Mouse (Mus musculus) midbrain, embryonic 12.5 days (tissue): Measurements from ENCODE around the gene Rbp2. TPM values are rescaled to one million over a fixed set of nuclear protein-coding genes. Genes with fewer than 3 reads are reported as not detected.

Source experiments
- ATAC-seq: fragments of 200-750 bp; cut with Nextera tagmentation; 2 replicates; pipeline ENCODE4 v1.8.0; 2017; ENCODE audit warnings: low read depth, moderate TSS enrichment, moderate library complexity; ENCODE audit not compliant: low FRiP score
- H3K27ac ChIP-seq: fragments of 300-500 bp; sonication (generic); replicated peaks from 2 replicates; pipeline ENCODE4 v1.5.1; 2016; ENCODE audit warnings: mild to moderate bottlenecking
- H3K27me3 ChIP-seq: fragments of 300-500 bp; sonication (generic); 2 replicates; pipeline ENCODE4 v1.6.1; 2016; ENCODE audit warnings: mild to moderate bottlenecking
- H3K36me3 ChIP-seq: fragments of 300-500 bp; sonication (generic); 2 replicates; pipeline ENCODE4 v1.6.1; 2016
- H3K4me1 ChIP-seq: fragments of 300-500 bp; sonication (generic); 2 replicates; pipeline ENCODE4 v1.6.1; 2016
- H3K4me2 ChIP-seq: fragments of 300-500 bp; sonication (generic); replicated peaks from 2 replicates; pipeline ENCODE4 v1.6.1; 2016; ENCODE audit warnings: mild to moderate bottlenecking, moderate library complexity
- H3K4me3 ChIP-seq: fragments of 300-500 bp; sonication (generic); 2 replicates; pipeline ENCODE4 v1.5.1; 2016; ENCODE audit warnings: mild to moderate bottlenecking
- H3K9ac ChIP-seq: fragments of 300-500 bp; sonication (generic); replicated peaks from 2 replicates; pipeline ENCODE4 v1.6.1; 2016; ENCODE audit warnings: mild to moderate bottlenecking, moderate library complexity
- H3K9me3 ChIP-seq: fragments of 300-500 bp; sonication (generic); 2 replicates; pipeline ENCODE4 v1.6.1; 2016; ENCODE audit warnings: mild to moderate bottlenecking
- WGBS: fragments of 180-500 bp; shearing (Covaris S2); methylation state at CpG from one replicate; pipeline ENCODE4 v1.1.7; 2016; 5-methylcytosine and 5-hydroxymethylcytosine counted together
- polyA plus RNA-seq: library from polyadenylated mRNA; unstranded; fragments of >200 nt; fragmentation: Nextera tagmentation; extraction: Ambion mirVana; gene quantifications from 2 replicates; pipeline ENCODE4 v1.2.1, GENCODE M21; 2016

The Rbp2 gene
- polyA plus RNA-seq, 1 experiment from 2014 or later, result 0.32 TPM

DNA sequence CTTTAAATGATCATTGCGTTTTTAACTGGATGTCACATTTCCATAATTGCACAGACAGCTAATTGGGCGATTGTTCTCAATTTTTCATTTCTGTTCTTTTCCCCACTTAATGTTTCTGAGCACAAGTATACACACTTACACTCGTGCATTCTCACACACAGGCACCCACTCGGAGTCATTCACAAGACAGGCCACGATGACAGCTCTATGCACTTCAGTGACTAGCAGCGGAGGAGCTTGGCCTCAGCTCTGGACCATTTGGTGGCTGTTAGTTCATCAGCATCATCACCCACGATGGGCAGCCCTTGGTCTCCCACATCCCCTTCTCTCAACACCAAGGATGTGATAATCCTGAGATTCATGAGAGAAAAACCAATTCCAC lies 39.6 kb downstream of the Rbp2 start:
- no peaks in the 10 kb centered on the region for H3K36me3 ChIP-seq
- no peaks in the 10 kb centered on the region for H3K9me3 ChIP-seq
- peak; percentile 73 for ATAC-seq
- peaks cover 6% of the 10 kb centered on the region; the same call in 1 of the 2 replicates for H3K27me3 ChIP-seq
- H3K4me2 ChIP-seq, result no peak overlapping the region
- H3K27ac ChIP-seq, result no peak overlapping the region
- WGBS, result 39% methylated on average over 7 of the region's 7 CpGs
- peaks cover 26% of the 10 kb centered on the region for H3K4me1 ChIP-seq
- no peak overlapping the region for H3K4me3 ChIP-seq
- no peak overlapping the region for H3K9ac ChIP-seq

DNA sequence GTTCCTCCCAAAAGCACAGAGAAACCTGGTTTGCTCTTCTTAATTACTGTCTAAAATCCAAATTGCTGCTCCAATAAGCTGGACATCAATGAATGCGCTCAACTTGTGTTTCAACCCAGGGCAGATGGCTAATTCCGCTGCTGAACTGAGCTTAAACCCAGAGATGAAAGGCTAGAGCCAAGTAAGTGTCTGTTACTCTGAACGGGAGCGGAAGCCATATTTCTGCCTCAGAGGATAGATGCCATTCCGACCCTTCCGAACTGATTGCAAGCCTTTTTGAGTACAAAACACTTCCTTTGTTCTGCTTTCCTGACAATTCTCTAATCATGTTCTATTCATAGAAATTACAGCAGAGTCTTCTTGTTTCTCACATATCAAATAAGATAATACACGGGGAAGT lies 41.3 kb downstream of the Rbp2 start:
- Histone ChIP-seq H3K4me1 (peaks cover 26% of the 10 kb centered on the region), H3K36me3 (no peaks in the 10 kb centered on the region), H3K4me3 (no peak overlapping the region), H3K27ac (no peak overlapping the region), H3K9ac (no peak overlapping the region), H3K27me3 (peaks cover 6% of the 10 kb centered on the region; the same call in 1 of the 2 replicates), H3K9me3 (no peaks in the 10 kb centered on the region), H3K4me2 (no peak overlapping the region)
- no peak for ATAC-seq
- WGBS, result 79% methylated on average over 7 of the region's 7 CpGs

DNA sequence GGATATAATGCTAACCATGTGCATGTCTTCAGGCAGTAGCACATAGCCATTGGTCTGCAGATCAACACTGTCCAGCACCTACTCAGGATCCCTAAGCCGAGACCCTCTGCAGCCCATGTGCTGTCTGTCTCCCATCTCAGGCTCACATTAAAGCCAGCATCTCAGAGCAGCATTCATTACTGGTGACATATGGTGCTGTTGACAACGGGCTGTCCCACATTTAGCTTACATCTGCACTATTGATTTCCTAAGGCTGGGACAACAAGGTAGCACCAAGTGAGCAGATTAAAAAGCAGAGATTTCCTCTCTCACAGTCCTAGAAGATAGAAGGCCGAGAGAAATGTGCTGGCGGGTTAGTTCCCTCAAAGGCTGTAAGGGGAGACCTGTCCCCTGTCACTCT lies 43.9 kb downstream of the Rbp2 start:
- no peak for ATAC-seq
- no peak overlapping the region for H3K27ac ChIP-seq
- no peaks in the 10 kb centered on the region for H3K9me3 ChIP-seq
- peaks cover 12% of the 10 kb centered on the region for H3K4me1 ChIP-seq
- 0 out of 2 replicates have a peak, but pooled peaks cover 6% of the 10 kb centered on the region for H3K27me3 ChIP-seq
- H3K9ac ChIP-seq, result no peak overlapping the region
- WGBS, result 80% methylated on average over 4 of the region's 4 CpGs
- H3K4me2 ChIP-seq, result no peak overlapping the region
- H3K36me3 ChIP-seq, result no peaks in the 10 kb centered on the region
- no peak overlapping the region for H3K4me3 ChIP-seq

DNA sequence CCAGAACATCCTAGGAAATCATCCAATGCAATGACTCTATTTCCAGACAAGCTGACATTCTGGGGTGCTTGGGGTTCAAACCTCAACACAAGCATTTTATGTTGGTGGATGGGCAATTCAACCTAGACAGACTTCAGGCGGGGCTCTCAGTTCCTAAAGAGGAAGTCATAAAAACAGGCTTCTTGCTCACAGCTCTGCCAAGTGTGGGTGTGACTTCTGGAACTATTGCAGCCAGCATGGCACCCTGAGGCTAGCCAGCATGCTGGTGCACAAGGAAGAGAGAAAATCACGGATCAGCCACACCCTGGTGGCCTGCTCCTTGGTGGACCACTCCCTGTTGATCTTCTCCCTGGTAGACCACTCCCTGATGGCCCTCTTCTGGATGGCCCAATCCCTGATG lies 45.1 kb downstream of the Rbp2 start:
- no peak overlapping the region for H3K4me2 ChIP-seq
- ATAC-seq, result no peak
- no peak overlapping the region for H3K4me3 ChIP-seq
- H3K27ac ChIP-seq, result no peak overlapping the region
- no peaks in the 10 kb centered on the region for H3K36me3 ChIP-seq
- H3K9ac ChIP-seq, result no peak overlapping the region
- no peaks in the 10 kb centered on the region; the same call in 1 of the 2 replicates for H3K4me1 ChIP-seq
- WGBS, result 60% methylated on average over 2 of the region's 2 CpGs
- 0 out of 2 replicates have a peak, but pooled peaks cover 6% of the 10 kb centered on the region for H3K27me3 ChIP-seq
- 0 out of 2 replicates have a peak, but pooled peaks cover 2% of the 10 kb centered on the region for H3K9me3 ChIP-seq

DNA sequence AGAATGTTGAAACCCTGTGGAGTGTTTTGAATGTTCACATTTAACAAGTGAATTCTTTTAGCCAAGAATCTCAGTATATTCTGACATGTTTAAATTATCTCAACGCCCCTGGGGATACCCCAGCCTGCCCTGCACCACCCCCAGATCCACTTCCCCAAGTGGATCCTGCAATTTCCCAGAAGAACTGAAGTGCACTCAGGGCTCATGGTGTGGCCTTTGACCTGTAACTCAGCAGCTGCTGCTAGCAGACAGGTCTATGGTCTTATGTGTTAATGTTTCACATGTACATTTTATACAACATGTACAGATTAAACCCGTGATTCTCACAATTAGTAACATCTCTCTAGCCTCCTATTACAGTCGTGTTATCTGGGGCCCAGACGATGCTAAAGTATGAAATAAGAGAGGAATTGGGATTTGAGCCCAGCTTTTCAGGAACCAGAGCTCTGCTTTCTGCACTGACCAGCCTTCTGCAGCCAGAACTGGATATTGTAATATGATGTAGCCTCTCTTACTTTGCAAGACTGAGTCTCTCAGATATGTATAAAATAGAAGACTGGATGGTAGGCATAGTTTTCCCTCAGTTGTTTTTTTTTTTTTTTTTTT lies 48.9 kb downstream of the Rbp2 start:
- no peak overlapping the region for H3K27ac ChIP-seq
- peaks cover 7% of the 10 kb centered on the region; the same call in 1 of the 2 replicates for H3K4me1 ChIP-seq
- 0 out of 2 replicates have a peak, but pooled peaks cover 2% of the 10 kb centered on the region for H3K9me3 ChIP-seq
- 88% methylated on average over 4 of the region's 4 CpGs for WGBS
- H3K4me3 ChIP-seq, result no peak overlapping the region
- no peak for ATAC-seq
- H3K27me3 ChIP-seq, result peaks cover 4% of the 10 kb centered on the region; the same call in 1 of the 2 replicates
- H3K4me2 ChIP-seq, result no peak overlapping the region
- no peaks in the 10 kb centered on the region for H3K36me3 ChIP-seq
- H3K9ac ChIP-seq, result no peak overlapping the region

DNA sequence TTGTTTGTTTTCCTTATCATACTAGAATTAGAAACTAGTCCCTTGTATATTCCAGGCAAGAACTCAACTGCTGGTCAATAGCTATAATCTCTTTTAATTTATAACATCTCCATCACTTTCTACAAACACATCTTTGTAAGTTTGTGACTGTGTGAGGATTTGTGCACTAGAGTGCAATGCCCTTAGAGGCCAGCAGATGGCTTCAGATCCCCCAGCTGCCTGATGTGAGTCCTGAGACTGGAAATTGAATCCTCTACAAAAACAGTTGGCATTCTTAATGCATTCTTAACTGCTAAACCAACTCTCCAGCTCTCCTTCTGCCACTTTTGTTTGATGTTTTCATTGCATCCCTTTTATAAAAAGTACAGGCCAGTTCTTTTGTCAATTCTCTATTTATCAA lies 49.8 kb downstream of the Rbp2 start:
- no peak overlapping the region for H3K4me2 ChIP-seq
- no peaks in the 10 kb centered on the region for H3K36me3 ChIP-seq
- no peak overlapping the region for H3K27ac ChIP-seq
- H3K27me3 ChIP-seq, result peaks cover 4% of the 10 kb centered on the region; the same call in 1 of the 2 replicates
- 0 out of 2 replicates have a peak, but pooled peaks cover 2% of the 10 kb centered on the region for H3K9me3 ChIP-seq
- H3K4me3 ChIP-seq, result no peak overlapping the region
- H3K4me1 ChIP-seq, result peaks cover 7% of the 10 kb centered on the region; the same call in 1 of the 2 replicates
- H3K9ac ChIP-seq, result no peak overlapping the region
- ATAC-seq, result no peak

DNA sequence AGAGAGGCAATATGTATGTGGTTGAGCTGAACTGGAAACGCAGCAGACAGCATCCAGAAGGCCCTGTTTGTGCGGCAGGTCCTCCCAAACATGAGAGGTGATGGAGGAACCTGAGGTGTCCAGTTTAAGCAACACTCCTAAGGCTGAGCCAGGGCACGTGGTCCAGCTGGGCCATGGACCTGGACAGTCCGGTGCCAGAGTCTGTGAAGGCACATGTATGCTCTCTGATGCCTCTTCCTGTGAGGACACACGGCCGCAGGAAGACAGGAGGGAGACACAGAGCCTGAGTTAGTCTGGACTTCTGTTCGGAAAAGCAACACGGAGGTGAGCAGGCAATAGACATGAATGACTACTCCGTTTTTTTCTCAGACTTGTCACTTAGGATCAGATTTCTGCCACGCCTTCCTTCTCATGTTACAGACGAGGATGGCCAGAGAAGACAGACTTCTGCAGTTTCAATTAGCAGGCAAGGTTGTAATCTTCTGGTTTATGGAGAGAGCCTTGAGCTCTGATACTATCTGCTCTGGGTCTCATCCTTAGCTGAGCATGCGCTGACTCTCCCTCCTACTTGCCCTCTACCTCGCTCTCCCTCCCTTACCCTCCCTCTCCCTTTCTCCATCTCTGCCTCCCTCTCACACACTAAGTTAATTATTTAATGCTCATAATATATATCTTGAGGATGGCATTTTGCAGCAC lies 52.2 kb downstream of the Rbp2 start:
- 50% methylated on average over 13 of the region's 13 CpGs for WGBS
- peak overlapping the region; percentile 18; the same call in 1 of the 2 replicates for H3K4me2 ChIP-seq
- no peak overlapping the region for H3K9ac ChIP-seq
- H3K4me3 ChIP-seq, result no peak overlapping the region
- H3K27ac ChIP-seq, result no peak overlapping the region
- ATAC-seq, result no peak
- H3K36me3 ChIP-seq, result no peaks in the 10 kb centered on the region
- peaks cover 7% of the 10 kb centered on the region; the same call in 1 of the 2 replicates for H3K4me1 ChIP-seq
- H3K27me3 ChIP-seq, result peaks cover 4% of the 10 kb centered on the region; the same call in 1 of the 2 replicates
- 0 out of 2 replicates have a peak, but pooled peaks cover 2% of the 10 kb centered on the region for H3K9me3 ChIP-seq

DNA sequence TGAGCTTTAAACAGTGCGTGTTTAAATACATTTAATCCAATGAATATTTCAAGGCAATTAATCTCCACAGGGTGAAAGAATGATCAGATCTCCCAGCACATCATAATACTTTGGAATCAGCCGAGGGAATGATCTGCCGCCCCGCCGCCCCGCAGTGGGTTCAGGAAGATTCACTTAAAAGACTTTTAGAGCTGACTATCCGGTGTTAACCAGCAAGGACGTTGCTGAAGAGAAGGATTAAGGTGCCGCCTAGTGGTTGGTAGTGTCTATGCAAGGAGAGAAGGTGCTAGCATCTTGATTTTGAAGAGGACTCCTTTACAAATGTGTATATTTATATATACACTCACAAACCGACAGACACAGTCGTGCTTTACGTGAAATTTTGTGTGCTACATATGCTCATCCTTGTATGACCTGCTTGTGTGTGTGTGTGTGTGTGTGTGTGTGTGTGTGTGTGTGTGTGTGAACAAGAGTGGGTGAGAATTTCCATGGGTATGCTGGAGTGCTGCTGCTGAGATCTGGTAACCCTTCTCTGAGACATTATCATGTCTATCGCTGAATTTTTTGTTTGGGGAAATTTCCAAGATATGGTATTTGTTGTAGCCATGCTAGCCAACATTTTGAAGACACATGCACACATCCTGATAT lies 52.9 kb downstream of the Rbp2 start:
- Histone ChIP-seq H3K27me3 (peaks cover 4% of the 10 kb centered on the region; the same call in 1 of the 2 replicates), H3K27ac (no peak overlapping the region), H3K36me3 (no peaks in the 10 kb centered on the region), H3K9ac (no peak overlapping the region), H3K4me2 (peak overlapping the region; percentile 18; the same call in 1 of the 2 replicates), H3K9me3 (0 out of 2 replicates have a peak, but pooled peaks cover 2% of the 10 kb centered on the region), H3K4me1 (peaks cover 7% of the 10 kb centered on the region; the same call in 1 of the 2 replicates), H3K4me3 (no peak overlapping the region)
- ATAC-seq, result peak; percentile 54; the same call in 1 of the 2 replicates
- WGBS, result 6% methylated on average over 13 of the region's 13 CpGs

DNA sequence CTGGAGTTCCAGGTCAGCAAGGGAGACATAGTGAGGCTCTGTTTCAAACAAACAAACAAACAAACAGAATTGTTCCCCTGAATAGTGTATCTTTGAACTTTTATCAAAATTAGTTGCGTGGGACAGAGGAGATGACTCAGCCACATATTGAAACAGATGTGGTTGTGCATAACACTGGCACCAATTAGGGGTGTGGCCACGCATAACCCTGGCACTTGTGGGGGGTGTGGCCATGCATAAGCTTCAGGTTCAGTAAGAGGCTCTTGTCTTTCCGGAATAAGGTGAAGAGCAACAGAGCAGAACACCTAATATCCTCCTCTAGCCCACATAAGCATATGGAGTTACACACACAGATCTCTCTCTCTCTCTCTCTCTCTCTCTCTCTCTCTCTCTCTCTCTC lies 58.1 kb downstream of the Rbp2 start:
- no peaks in the 10 kb centered on the region for H3K36me3 ChIP-seq
- WGBS, result 90% methylated on average over 3 of the region's 3 CpGs
- peaks cover 4% of the 10 kb centered on the region; the same call in 1 of the 2 replicates for H3K27me3 ChIP-seq
- no peak overlapping the region for H3K4me2 ChIP-seq
- no peak overlapping the region for H3K4me3 ChIP-seq
- H3K27ac ChIP-seq, result no peak overlapping the region
- H3K9ac ChIP-seq, result no peak overlapping the region
- no peaks in the 10 kb centered on the region for H3K4me1 ChIP-seq
- ATAC-seq, result no peak
- no peaks in the 10 kb centered on the region for H3K9me3 ChIP-seq

Other genes starting within 250 kb of the Rbp2 start
- 1.3 and 1.9 TPM in 2 replicates for gene Nmnat3, start 198.7 kb upstream of the Rbp2 start, polyA plus RNA-seq
- gene Rbp1, start 63.2 kb upstream of the Rbp2 start, polyA plus RNA-seq, result 23.3 and 32.6 TPM in 2 replicates
- gene Copb2, start 77.6 kb downstream of the Rbp2 start, polyA plus RNA-seq, result 155 and 165 TPM in 2 replicates
- 62.5 and 64.8 TPM in 2 replicates for gene Mrps22, start 115.5 kb downstream of the Rbp2 start, polyA plus RNA-seq